10 mouse cellular contexts compared by ENCODE assay signal in the genomic region with DNA sequence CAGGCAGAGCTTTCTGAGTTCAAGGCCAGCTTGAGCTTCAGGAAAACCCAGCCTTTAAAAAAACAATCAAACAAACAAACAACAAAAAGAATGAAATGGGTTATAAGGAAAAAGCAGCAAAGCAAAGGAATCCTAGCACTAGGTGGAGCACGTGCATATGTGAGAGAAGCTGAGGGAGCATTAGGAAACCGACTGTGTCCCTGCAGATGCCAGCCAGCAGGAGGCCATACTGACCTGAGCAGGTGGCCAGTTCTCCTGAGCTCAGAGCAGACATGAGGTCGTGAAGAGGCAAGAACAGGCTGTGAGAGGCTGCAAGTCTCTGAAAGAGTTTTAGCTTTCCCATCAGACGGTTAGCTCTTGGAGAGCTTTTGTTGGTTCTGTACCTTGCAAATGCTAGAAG. TPM values are rescaled to one million over a fixed set of nuclear protein-coding genes. Genes with fewer than 3 reads are reported as not detected.
DNase-seq lines count a peak whose midpoint lies in the region; ATAC-seq and TF ChIP-seq lines count a peak whose summit lies in the region.
"Had no signal": no experiment of that assay in that cellular context is flagged by ENCODE, and none has a peak within 500 bp of the region (broad histone marks: within the 10 kb centered on the region; RNA-seq: fewer than 3 reads in every experiment).

No protein-coding gene starts in this region.

- peaks cover 91% of the 10 kb centered on the region for H3K36me3 ChIP-seq in midbrain, embryonic 14.5 days (ENCODE audit: control insufficient read depth, insufficient read depth, low read length)
- H3K36me3 ChIP-seq in midbrain, embryonic 10.5 days = peaks cover 100% of the 10 kb centered on the region
- peaks cover 79% of the 10 kb centered on the region for H3K36me3 ChIP-seq in kidney, postnatal 0 days (ENCODE audit: insufficient read depth, low read length)

- H3K27me3 ChIP-seq in midbrain, embryonic 14.5 days (ENCODE audit: control insufficient read depth, insufficient read depth, low read length) = no peaks in the 10 kb centered on the region
- H3K27me3 ChIP-seq in midbrain, embryonic 10.5 days (ENCODE audit: low read depth, poor library complexity, severe bottlenecking) = no peaks in the 10 kb centered on the region
- no peaks in the 10 kb centered on the region for H3K27me3 ChIP-seq in kidney, postnatal 0 days (ENCODE audit: insufficient read depth, low read length)

- TF ChIP-seq CTCF in kidney, postnatal 0 days (IDR thresholded peaks at IDR 0.05; ENCODE audit: low read depth) = peak; percentile 76

- no peak overlapping the region for H3K9ac ChIP-seq in midbrain, embryonic 14.5 days (replicated peaks; ENCODE audit: low read length)
- H3K9ac ChIP-seq in kidney, postnatal 0 days (ENCODE audit: low read depth, low read length) = no peak overlapping the region

- no peaks in the 10 kb centered on the region for H3K4me1 ChIP-seq in midbrain, embryonic 14.5 days (ENCODE audit: control insufficient read depth, insufficient read depth, low read length)
- no peaks in the 10 kb centered on the region for H3K4me1 ChIP-seq in midbrain, embryonic 10.5 days
- no peaks in the 10 kb centered on the region for H3K4me1 ChIP-seq in kidney, postnatal 0 days (replicated peaks; ENCODE audit: insufficient read depth, low read length)

- ATAC-seq in midbrain, embryonic 14.5 days (ENCODE audit: low FRiP score, low TSS enrichment) = no peak
- ATAC-seq in kidney, postnatal 0 days (replicated peaks; ENCODE audit: low FRiP score, low read depth) = no peak; the same call in 1 of the 2 replicates
- 0 out of 2 replicates have a peak, but pooled peaks have one; percentile 41 for ATAC-seq in megakaryocyte-erythroid progenitor cell, adult 5-6 weeks (replicated peaks; ENCODE audit: low FRiP score, low TSS enrichment, poor library complexity, severe bottlenecking)

- H3K4me3 ChIP-seq in midbrain, embryonic 14.5 days (replicated peaks; ENCODE audit: low read depth, low read length) = no peak overlapping the region
- no peak overlapping the region for H3K4me3 ChIP-seq in midbrain, embryonic 10.5 days
- no peak overlapping the region for H3K4me3 ChIP-seq in kidney, postnatal 0 days (replicated peaks; ENCODE audit: low read depth, low read length)
- H3K4me3 ChIP-seq: erythroblast, embryonic 14.5 days had no signal

- DNase-seq in embryo, embryonic 11 days = peak; percentile 8
- DNase-seq in embryo, embryonic 10.5 days (ENCODE audit: low spot score) = no peak
- peak; percentile 3 for DNase-seq in midbrain, embryonic 14.5 days
- no peak for DNase-seq in midbrain, embryonic 10.5 days (ENCODE audit: low spot score)
- DNase-seq in kidney, postnatal 0 days (ENCODE audit: low spot score) = peak; percentile 60
- no peak for DNase-seq in layer of hippocampus, adult 11-12 months (ENCODE audit: low spot score)
- no peak for DNase-seq in cerebellum, postnatal 14 days

- no peak overlapping the region for H3K27ac ChIP-seq in midbrain, embryonic 14.5 days (replicated peaks; ENCODE audit: low read depth, low read length)
- H3K27ac ChIP-seq in midbrain, embryonic 10.5 days (replicated peaks) = no peak overlapping the region
- no peak overlapping the region for H3K27ac ChIP-seq in kidney, postnatal 0 days
- H3K27ac ChIP-seq: macrophage had no signal

- no peak overlapping the region for H3K4me2 ChIP-seq in midbrain, embryonic 14.5 days (ENCODE audit: low read length)
- no peak overlapping the region for H3K4me2 ChIP-seq in kidney, postnatal 0 days (ENCODE audit: low read length)

- 50% methylated on average over 4 of the region's 4 CpGs for WGBS in midbrain, embryonic 14.5 days
- WGBS in midbrain, embryonic 10.5 days = 48% methylated on average over 4 of the region's 4 CpGs
- WGBS in kidney, postnatal 0 days = 32% methylated on average over 4 of the region's 4 CpGs

- H3K9me3 ChIP-seq in midbrain, embryonic 14.5 days (ENCODE audit: control insufficient read depth, low read length) = no peaks in the 10 kb centered on the region
- no peaks in the 10 kb centered on the region for H3K9me3 ChIP-seq in midbrain, embryonic 10.5 days (replicated peaks)
- H3K9me3 ChIP-seq in kidney, postnatal 0 days (replicated peaks; ENCODE audit: low read length) = no peaks in the 10 kb centered on the region

RNA-seq across cellular contexts. Expression of a gene that starts 10.9 kb away (rescaled TPM):
- 32.0 and 38.5 TPM in 2 replicates for polyA plus RNA-seq in midbrain, embryonic 14.5 days (2014; fragmentation: Nextera tagmentation; extraction: Ambion mirVana)
- polyA plus RNA-seq in midbrain, embryonic 10.5 days (2016; fragmentation: Nextera tagmentation; extraction: Ambion mirVana) = 23.9 and 24.9 TPM in 2 replicates
- polyA plus RNA-seq in kidney, postnatal 0 days (2015; fragmentation: Nextera tagmentation; extraction: Ambion mirVana) = 9.3 and 9.9 TPM in 2 replicates
- total RNA-seq in megakaryocyte-erythroid progenitor cell, adult 5-6 weeks (2014; fragmentation: Nextera tagmentation) = 17.8 and 21.7 TPM in 2 replicates
- 24.7 TPM in 2 replicates for total RNA-seq in megakaryocyte-erythroid progenitor cell, adult 5-6 weeks (2017)

RNA-seq across cellular contexts. Expression of a gene that starts 10.9 kb away (rescaled TPM):
- 11.8 and 14.4 TPM in 2 replicates for polyA plus RNA-seq in midbrain, embryonic 14.5 days (2014; fragmentation: Nextera tagmentation; extraction: Ambion mirVana)
- polyA plus RNA-seq in midbrain, embryonic 10.5 days (2016; fragmentation: Nextera tagmentation; extraction: Ambion mirVana) = 20.4 and 22.0 TPM in 2 replicates
- 8.7 and 9.7 TPM in 2 replicates for polyA plus RNA-seq in kidney, postnatal 0 days (2015; fragmentation: Nextera tagmentation; extraction: Ambion mirVana)
- 10.6 and 12.5 TPM in 2 replicates for total RNA-seq in megakaryocyte-erythroid progenitor cell, adult 5-6 weeks (2014; fragmentation: Nextera tagmentation)
- 10.0 and 12.7 TPM in 2 replicates for total RNA-seq in megakaryocyte-erythroid progenitor cell, adult 5-6 weeks (2017)

Comparison
In these comparisons a context has a peak if more than half of its experiments do, and no peak if none do; other contexts are left out.
1. DNase-seq: peak in embryo, embryonic 11 days (single experiment), midbrain, embryonic 14.5 days (single experiment) and kidney, postnatal 0 days (single experiment); none in embryo, embryonic 10.5 days (single experiment), midbrain, embryonic 10.5 days (single experiment), layer of hippocampus, adult 11-12 months (single experiment) and cerebellum, postnatal 14 days (0 of 2).